Mouse (Mus musculus) bone marrow macrophage, adult 2 months (primary cell): Measurements from ENCODE around the gene Zfp12.

ENCODE experiments used
- CTCF ChIP-seq: IDR thresholded peaks from 2 replicates; pipeline ENCODE4 v1.5.1; 2012; ENCODE audit warnings: low read depth, mild to moderate bottlenecking, low read length, moderate library complexity
- POLR2A ChIP-seq: IDR thresholded peaks from 2 replicates; pipeline ENCODE4 v1.6.1; 2012; ENCODE audit warnings: mild to moderate bottlenecking, low read depth, low read length, borderline replicate concordance

- no peak for TF ChIP-seq CTCF
- no peak for TF ChIP-seq POLR2A
These were observed 1.1 kb downstream of the Zfp12 start for GRCm38 (mm10) chr5:143236036-143236435.
